Mouse (Mus musculus): ENCODE results near the gene Usp20.
"Not testable (repeated sequence)": the region's sequence is repeated elsewhere in the genome, so short reads cannot be mapped to it uniquely, and the experiment has no call there.

Usp20 gene

GRCm38 (mm10) chr2:30981790-30982513 is at the start of gene Usp20, which contains the start of gene BC005624:
TSS of gene Usp20 (plus strand) at chr2:30982279.
TSS of gene BC005624 (minus strand) at chr2:30982201.
- DNase-seq (ENCODE audit: low read depth, low spot score), result peak; percentile 100

GRCm38 (mm10) chr2:30933032-30933431 is 49.0 kb upstream of the Usp20 start:
- DNase-seq (ENCODE audit: low read depth, low spot score), result no peak

GRCm38 (mm10) chr2:30933917-30934450 is 48.1 kb upstream of the Usp20 start:
- DNase-seq (ENCODE audit: low read depth, low spot score), result peak; percentile 70

- no peak for DNase-seq (ENCODE audit: low read depth, low spot score)
Observed at GRCm38 (mm10) chr2:30936808-30937207, 45.3 kb upstream of the Usp20 start.

GRCm38 (mm10) chr2:30937731-30938130 is 44.3 kb upstream of the Usp20 start:
- no peak for DNase-seq (ENCODE audit: low read depth, low spot score)

- DNase-seq (ENCODE audit: low read depth, low spot score), result no peak
Observed at GRCm38 (mm10) chr2:30938574-30938991, 43.5 kb upstream of the Usp20 start.

GRCm38 (mm10) chr2:30941586-30941985 is 40.5 kb upstream of the Usp20 start:
- no peak for DNase-seq (ENCODE audit: low read depth, low spot score)

GRCm38 (mm10) chr2:30942116-30942515 is 40.0 kb upstream of the Usp20 start:
- DNase-seq (ENCODE audit: low read depth, low spot score), result not testable (repeated sequence)

- peak; percentile 90 for DNase-seq (ENCODE audit: low read depth, low spot score)
Observed at GRCm38 (mm10) chr2:30942603-30943011, 39.5 kb upstream of the Usp20 start.

GRCm38 (mm10) chr2:30952457-30952823 is 29.6 kb upstream of the Usp20 start:
- DNase-seq (ENCODE audit: low read depth, low spot score), result no peak

- DNase-seq (ENCODE audit: low read depth, low spot score), result peak; percentile 93
Observed at GRCm38 (mm10) chr2:30952824-30953490, 29.1 kb upstream of the Usp20 start, which contains the start of gene Tor1b. TSS of gene Tor1b (plus strand) at chr2:30952959.

GRCm38 (mm10) chr2:30954797-30955196 is 27.3 kb upstream of the Usp20 start:
- DNase-seq (ENCODE audit: low read depth, low spot score), result no peak

- no peak for DNase-seq (ENCODE audit: low read depth, low spot score)
Observed at GRCm38 (mm10) chr2:30957511-30957910, 24.6 kb upstream of the Usp20 start.

- DNase-seq (ENCODE audit: low read depth, low spot score), result no peak
Observed at GRCm38 (mm10) chr2:30958726-30959125, 23.4 kb upstream of the Usp20 start.

- DNase-seq (ENCODE audit: low read depth, low spot score), result no peak
Observed at GRCm38 (mm10) chr2:30959856-30960255, 22.2 kb upstream of the Usp20 start.

GRCm38 (mm10) chr2:30962570-30963254 is 19.4 kb upstream of the Usp20 start:
- DNase-seq (ENCODE audit: low read depth, low spot score), result no peak

- no peak for DNase-seq (ENCODE audit: low read depth, low spot score)
Observed at GRCm38 (mm10) chr2:30965627-30966026, 16.5 kb upstream of the Usp20 start.

GRCm38 (mm10) chr2:30966826-30967225 is 15.3 kb upstream of the Usp20 start:
- DNase-seq (ENCODE audit: low read depth, low spot score), result peak; percentile 66

GRCm38 (mm10) chr2:30967352-30968327 is 14.4 kb upstream of the Usp20 start, which contains the start of gene Tor1a:
TSS of gene Tor1a (minus strand) at chr2:30967933.
- DNase-seq (ENCODE audit: low read depth, low spot score), result peak; percentile 87

- no peak for DNase-seq (ENCODE audit: low read depth, low spot score)
Observed at GRCm38 (mm10) chr2:30983024-30983423, 945 bp downstream of the Usp20 start.
